Mouse (Mus musculus) kidney, postnatal 0 days (tissue): ENCODE data around the gene Armh3. TPM values are rescaled to one million over a fixed set of nuclear protein-coding genes. Genes with fewer than 3 reads are reported as not detected.
"Not testable (repeated sequence)": the region's sequence is repeated elsewhere in the genome, so short reads cannot be mapped to it uniquely, and the experiment has no call there.

Source experiments
- ATAC-seq: fragments of 200-750 bp; cut with Nextera tagmentation; replicated peaks from 2 replicates; pipeline ENCODE4 v1.8.0; 2017; ENCODE audit warnings: low read depth, moderate number of reproducible peaks, moderate TSS enrichment, moderate library complexity; ENCODE audit not compliant: low FRiP score
- DNase-seq: peaks from one replicate; pipeline ENCODE4 v3.0.0-alpha.2; 2016; ENCODE audit warnings: low spot score
- H3K27ac ChIP-seq: fragments of 300-500 bp; sonication (generic); 2 replicates; pipeline ENCODE4 v1.5.1; 2014; ENCODE audit warnings: mild to moderate bottlenecking
- H3K27me3 ChIP-seq: fragments of 300-500 bp; sonication (generic); 2 replicates; pipeline ENCODE4 v1.6.1; 2014; ENCODE audit warnings: low read length, mixed read lengths; ENCODE audit not compliant: insufficient read depth
- H3K36me3 ChIP-seq: fragments of 300-500 bp; sonication (generic); 2 replicates; pipeline ENCODE4 v1.6.1; 2014; ENCODE audit warnings: low read length, mixed read lengths; ENCODE audit not compliant: insufficient read depth
- H3K4me1 ChIP-seq: fragments of 300-500 bp; sonication (generic); replicated peaks from 2 replicates; pipeline ENCODE4 v1.6.1; 2014; ENCODE audit warnings: antibody characterized with exemption, low read length, mixed read lengths; ENCODE audit not compliant: insufficient read depth
- H3K4me2 ChIP-seq: fragments of 300-500 bp; sonication (generic); 2 replicates; pipeline ENCODE4 v1.6.1; 2014; ENCODE audit warnings: mild to moderate bottlenecking, low read length, moderate library complexity, mixed read lengths
- H3K4me3 ChIP-seq: fragments of 300-500 bp; sonication (generic); replicated peaks from 2 replicates; pipeline ENCODE4 v1.5.1; 2014; ENCODE audit warnings: low read depth, low read length
- H3K9ac ChIP-seq: fragments of 300-500 bp; sonication (generic); 2 replicates; pipeline ENCODE4 v1.6.1; 2014; ENCODE audit warnings: low read depth, low read length
- H3K9me3 ChIP-seq: fragments of 300-500 bp; sonication (generic); replicated peaks from 2 replicates; pipeline ENCODE4 v1.6.1; 2016; ENCODE audit warnings: low read length, inconsistent platforms, mixed read lengths
- CTCF ChIP-seq: IDR thresholded peaks from 2 replicates; pipeline ENCODE4 v1.5.1; 2016; ENCODE audit warnings: antibody characterized with exemption, low read depth, mild to moderate bottlenecking, moderate library complexity
- WGBS: fragments of 180-500 bp; shearing (Covaris S2); extraction: QIAGEN DNeasy Blood & Tissue Kit; methylation state at CpG from one replicate; pipeline ENCODE4 v1.1.7; 2014; 5-methylcytosine and 5-hydroxymethylcytosine counted together
- polyA plus RNA-seq: library from polyadenylated mRNA; unstranded; fragments of >200 nt; fragmentation: Nextera tagmentation; extraction: Ambion mirVana; gene quantifications from 2 replicates; pipeline ENCODE4 v1.2.1, GENCODE M21; 2015

Armh3 gene
- polyA plus RNA-seq, 1 experiment from 2014 or later = 13.2 TPM

- no peak overlapping the region; the same call in 1 of the 2 replicates for H3K9ac ChIP-seq
- no peaks in the 10 kb centered on the region for H3K9me3 ChIP-seq
- no peaks in the 10 kb centered on the region for H3K27me3 ChIP-seq
- peak overlapping the region; percentile 72 for H3K4me3 ChIP-seq
- no peaks in the 10 kb centered on the region for H3K4me1 ChIP-seq
- H3K4me2 ChIP-seq = peak overlapping the region; percentile 75
- no peak for DNase-seq
- no peak overlapping the region for H3K27ac ChIP-seq
- WGBS = 7% methylated on average over 8 of the region's 8 CpGs
- TF ChIP-seq CTCF = no peak
- ATAC-seq = no peak; the same call in 1 of the 2 replicates
- H3K36me3 ChIP-seq = no peaks in the 10 kb centered on the region
These were observed 468 bp upstream of the Armh3 start for GRCm38 (mm10) chr19:45998694-45999217.

DNA sequence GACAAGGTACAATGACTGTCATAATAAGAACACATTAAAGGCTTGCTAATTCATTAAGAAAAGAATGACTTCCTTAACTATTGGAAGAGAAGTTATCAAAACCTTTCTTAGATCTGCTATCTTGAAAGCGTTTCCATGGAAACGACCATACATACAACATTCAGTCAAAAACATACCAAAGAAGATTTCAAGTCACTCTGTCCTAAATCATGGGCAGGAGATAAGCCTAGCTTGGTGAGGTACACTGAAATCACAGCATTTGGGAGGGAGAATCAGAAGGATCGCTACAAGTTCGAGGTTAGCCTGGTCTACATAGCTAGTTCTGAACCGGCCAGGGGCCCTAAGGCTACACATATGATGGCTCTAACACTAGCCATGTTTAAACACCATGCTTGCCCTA is 923 bp downstream of the Armh3 start:
- Histone ChIP-seq H3K4me2 (peak overlapping the region; percentile 75), H3K9me3 (no peaks in the 10 kb centered on the region), H3K27me3 (no peaks in the 10 kb centered on the region), H3K36me3 (no peaks in the 10 kb centered on the region), H3K27ac (peak overlapping the region; percentile 98), H3K9ac (peak overlapping the region; percentile 86), H3K4me3 (peak overlapping the region; percentile 72), H3K4me1 (no peaks in the 10 kb centered on the region)
- 60% methylated on average over 5 of the region's 5 CpGs for WGBS
- DNase-seq (peak; percentile 13), ATAC-seq (no peak)
- TF ChIP-seq CTCF = no peak

DNA sequence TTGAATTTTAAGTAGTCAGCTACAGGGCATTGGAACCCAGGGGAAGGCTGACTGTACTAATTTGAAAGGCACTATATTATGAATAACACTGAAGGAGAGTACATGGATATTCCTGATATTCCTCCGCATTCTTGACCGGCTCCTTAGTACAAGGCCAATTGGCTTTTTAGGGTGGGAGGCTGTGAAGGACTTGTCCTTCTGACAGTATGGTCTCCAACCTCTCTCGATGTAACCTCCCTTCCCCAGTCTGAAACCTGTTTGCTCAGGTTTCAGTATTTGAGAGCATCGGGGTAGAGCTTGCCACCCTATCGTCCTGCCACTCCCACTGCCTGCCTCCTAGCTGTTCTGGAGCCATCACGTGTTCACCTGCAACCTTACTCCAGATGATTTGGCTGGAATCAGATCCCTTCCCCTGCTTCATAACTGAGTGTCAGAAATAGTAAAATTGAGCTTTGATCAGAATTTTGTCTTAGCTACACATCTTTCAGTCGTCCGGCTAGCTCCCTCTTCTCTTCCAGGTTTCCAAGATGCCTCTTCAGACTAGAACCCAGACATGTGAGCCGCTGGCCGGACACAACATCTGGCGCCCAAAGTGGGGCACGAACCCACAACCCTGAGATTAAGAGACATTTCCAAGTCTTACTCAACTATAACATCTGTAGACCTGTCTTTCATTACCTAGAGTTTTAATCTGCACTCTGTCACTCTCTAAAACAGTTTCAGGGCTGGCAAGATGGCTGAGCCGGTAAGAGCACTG is 4.1 kb downstream of the Armh3 start:
- no peaks in the 10 kb centered on the region for H3K4me1 ChIP-seq
- no peak overlapping the region for H3K4me3 ChIP-seq
- no peak overlapping the region for H3K4me2 ChIP-seq
- ATAC-seq (no peak), DNase-seq (no peak)
- H3K27ac ChIP-seq = no peak overlapping the region
- H3K9me3 ChIP-seq = no peaks in the 10 kb centered on the region
- no peak for TF ChIP-seq CTCF
- H3K9ac ChIP-seq = no peak overlapping the region
- no peaks in the 10 kb centered on the region for H3K36me3 ChIP-seq
- WGBS = 93% methylated on average over 13 of the region's 13 CpGs
- no peaks in the 10 kb centered on the region for H3K27me3 ChIP-seq

- WGBS = 67% methylated on average over 6 of the region's 6 CpGs
- H3K36me3 ChIP-seq, DNase-seq, H3K4me3 ChIP-seq, H3K9ac ChIP-seq, ATAC-seq, H3K27ac ChIP-seq, H3K4me1 ChIP-seq, H3K9me3 ChIP-seq, H3K4me2 ChIP-seq, H3K27me3 ChIP-seq: not testable (repeated sequence)
These were observed 4.8 kb downstream of the Armh3 start for GRCm38 (mm10) chr19:45993441-45993840.

GRCm38 (mm10) chr19:45991171-45991570 is 7.1 kb downstream of the Armh3 start:
- Histone ChIP-seq H3K9ac (no peak overlapping the region), H3K4me2 (no peak overlapping the region), H3K27me3 (no peaks in the 10 kb centered on the region), H3K9me3 (no peaks in the 10 kb centered on the region), H3K4me3 (no peak overlapping the region), H3K4me1 (no peaks in the 10 kb centered on the region), H3K36me3 (no peaks in the 10 kb centered on the region), H3K27ac (no peak overlapping the region)
- DNase-seq (no peak), ATAC-seq (no peak)
- WGBS = 89% methylated on average over 3 of the region's 3 CpGs
- TF ChIP-seq CTCF = no peak

DNA sequence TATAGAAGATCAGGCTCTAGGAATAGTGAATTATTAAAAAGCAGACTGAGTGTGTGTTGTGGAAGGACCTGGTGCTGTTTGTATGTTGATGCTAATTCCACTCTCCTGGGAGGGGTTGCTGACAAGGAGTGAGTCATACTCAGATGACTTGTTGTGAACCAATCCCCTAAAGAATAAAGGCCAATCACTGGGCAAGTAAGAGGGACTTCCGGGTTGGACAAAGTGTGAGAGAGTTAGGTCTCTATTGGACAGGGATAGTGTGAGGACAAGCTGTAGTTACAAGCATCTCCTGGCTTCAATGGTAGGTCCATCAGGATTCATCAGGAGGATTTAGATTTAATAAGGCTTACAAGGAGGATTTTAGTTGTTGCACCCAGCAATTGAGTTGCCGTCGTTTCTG is 10.1 kb downstream of the Armh3 start:
- Histone ChIP-seq H3K27me3 (no peaks in the 10 kb centered on the region), H3K4me3 (no peak overlapping the region), H3K4me2 (no peak overlapping the region), H3K4me1 (no peaks in the 10 kb centered on the region), H3K36me3 (no peaks in the 10 kb centered on the region), H3K9me3 (no peaks in the 10 kb centered on the region), H3K27ac (no peak overlapping the region), H3K9ac (no peak overlapping the region)
- WGBS = 94% methylated on average over 3 of the region's 3 CpGs
- DNase-seq = no peak
- no peak for ATAC-seq
- TF ChIP-seq CTCF = no peak

- Histone ChIP-seq H3K9ac (no peak overlapping the region), H3K27me3 (no peaks in the 10 kb centered on the region), H3K27ac (no peak overlapping the region), H3K36me3 (no peaks in the 10 kb centered on the region), H3K4me1 (no peaks in the 10 kb centered on the region), H3K9me3 (no peaks in the 10 kb centered on the region), H3K4me3 (no peak overlapping the region), H3K4me2 (no peak overlapping the region)
- DNase-seq (no peak), ATAC-seq (0 out of 2 replicates have a peak, but pooled peaks have one; percentile 40)
- TF ChIP-seq CTCF = no peak
These were observed 13.9 kb downstream of the Armh3 start for GRCm38 (mm10) chr19:45984379-45984778.
